Mouse (Mus musculus): ENCODE data around the gene Cacnb2.

Gene Cacnb2

DNA sequence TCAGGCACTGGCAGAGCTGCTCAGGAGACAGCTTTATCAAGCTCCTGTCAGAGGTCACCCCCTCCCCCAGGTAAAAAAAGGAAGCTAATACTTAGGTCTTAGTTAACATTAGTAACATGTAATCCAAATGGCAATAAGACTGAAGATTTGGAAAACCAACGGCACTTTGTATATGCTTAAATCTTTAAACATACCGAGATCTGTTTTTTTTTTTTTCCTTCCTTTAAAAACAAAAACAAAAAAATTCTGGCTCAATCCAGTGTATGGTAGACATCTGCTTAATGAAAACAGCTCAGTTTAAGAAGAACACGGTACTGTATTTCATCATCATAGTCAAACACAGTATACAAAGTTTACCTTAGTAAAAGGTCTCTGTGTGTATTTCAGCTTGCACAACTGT is at the start of gene Cacnb2:
Cacnb2 (plus strand) TSS at position 301 of the 400 bp plus-strand sequence.
- no peak for DNase-seq (ENCODE audit: low spot score in 2 of 2)

DNA sequence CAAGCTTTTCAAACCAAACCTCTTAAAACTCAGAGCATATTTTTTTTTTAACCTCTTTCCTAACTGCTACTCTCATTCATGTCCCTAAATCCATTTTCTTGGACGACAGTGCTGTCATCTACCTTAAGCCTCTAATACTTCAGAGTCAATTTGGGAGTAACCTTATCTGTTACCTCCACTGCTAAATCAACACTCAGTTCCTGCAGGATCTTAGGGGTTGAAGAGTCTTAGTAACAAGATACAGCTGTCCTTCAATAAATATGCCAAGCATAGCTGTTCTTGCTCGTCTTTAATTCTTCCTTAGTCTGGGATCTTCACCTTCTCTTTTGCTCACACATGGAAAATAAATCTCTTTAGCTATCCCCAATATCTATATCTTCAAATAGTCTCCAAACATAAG is 34.9 kb upstream of the Cacnb2 start:
- no peak for DNase-seq (ENCODE audit: low spot score in 2 of 2)

DNA sequence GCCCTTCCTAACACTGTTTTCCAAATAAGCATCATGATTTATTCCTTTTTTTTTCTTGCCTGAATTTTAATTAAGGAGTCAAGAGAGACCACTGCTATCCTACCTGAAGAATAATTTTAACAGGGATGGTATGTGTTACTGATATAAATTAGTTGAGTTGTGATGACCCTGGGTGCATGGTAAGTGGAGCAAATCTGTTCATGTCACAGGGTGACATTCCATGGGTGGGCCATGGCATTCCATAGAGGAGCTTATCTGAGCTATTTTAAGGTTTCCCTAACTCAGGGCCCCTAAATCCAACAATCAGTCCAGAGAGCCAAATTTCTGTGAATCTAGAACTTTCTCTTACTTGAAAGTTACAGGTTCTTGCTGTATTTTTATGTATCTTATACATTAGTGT is 31.6 kb upstream of the Cacnb2 start:
- DNase-seq (ENCODE audit: low spot score in 2 of 2) = no peak

DNA sequence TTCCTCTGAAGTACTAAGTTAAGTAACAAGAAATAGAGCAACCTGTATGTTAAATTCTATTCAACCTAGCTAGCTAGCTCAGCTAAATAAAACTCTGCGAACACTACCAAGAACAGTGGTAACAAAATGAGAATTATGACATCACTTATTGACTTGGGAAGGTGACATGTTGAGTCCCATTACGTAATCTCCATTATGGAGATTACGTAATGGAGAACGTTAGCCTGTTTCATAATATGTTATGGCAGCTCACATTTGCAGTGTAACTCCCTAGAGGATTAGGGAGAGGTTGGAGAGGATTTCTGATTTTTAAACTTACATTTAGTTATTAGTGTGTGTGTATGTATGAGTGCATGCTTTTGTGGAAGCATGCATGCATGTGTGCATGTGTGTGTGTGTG is 13.3 kb upstream of the Cacnb2 start:
- no peak for DNase-seq (ENCODE audit: low spot score in 2 of 2)

DNA sequence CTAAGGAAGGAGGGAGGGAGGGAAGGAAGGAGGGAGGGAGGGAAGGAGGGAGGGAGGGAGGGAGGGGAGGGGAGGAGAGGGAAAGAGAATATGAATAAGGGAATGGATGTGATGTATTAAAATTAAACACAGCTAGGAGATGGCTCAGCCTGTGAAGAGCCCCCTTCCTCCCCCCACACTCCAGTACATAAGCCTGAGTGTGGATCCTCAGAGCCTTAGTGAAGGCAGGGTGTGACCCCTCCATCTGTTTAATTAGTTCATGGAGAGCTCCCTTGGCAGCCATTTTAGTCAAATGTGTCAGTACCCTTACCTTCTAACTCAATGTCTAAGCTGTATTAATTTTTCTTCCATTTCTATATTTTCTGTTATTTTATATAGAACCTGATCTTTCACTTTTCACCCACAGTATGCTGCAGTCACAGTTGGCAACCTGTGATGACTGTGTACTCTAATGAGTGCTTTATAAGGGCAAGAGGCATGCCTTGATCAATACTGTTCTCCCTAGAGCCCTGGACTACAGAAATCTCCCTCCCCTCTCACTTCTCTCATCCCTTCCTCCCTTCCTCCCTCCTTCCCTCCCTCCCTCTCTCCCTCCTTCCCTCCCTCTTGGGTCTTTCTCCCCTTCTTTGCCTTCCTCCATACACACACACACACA is 4.9 kb upstream of the Cacnb2 start:
- no peak for DNase-seq (ENCODE audit: low spot score in 2 of 2)

DNA sequence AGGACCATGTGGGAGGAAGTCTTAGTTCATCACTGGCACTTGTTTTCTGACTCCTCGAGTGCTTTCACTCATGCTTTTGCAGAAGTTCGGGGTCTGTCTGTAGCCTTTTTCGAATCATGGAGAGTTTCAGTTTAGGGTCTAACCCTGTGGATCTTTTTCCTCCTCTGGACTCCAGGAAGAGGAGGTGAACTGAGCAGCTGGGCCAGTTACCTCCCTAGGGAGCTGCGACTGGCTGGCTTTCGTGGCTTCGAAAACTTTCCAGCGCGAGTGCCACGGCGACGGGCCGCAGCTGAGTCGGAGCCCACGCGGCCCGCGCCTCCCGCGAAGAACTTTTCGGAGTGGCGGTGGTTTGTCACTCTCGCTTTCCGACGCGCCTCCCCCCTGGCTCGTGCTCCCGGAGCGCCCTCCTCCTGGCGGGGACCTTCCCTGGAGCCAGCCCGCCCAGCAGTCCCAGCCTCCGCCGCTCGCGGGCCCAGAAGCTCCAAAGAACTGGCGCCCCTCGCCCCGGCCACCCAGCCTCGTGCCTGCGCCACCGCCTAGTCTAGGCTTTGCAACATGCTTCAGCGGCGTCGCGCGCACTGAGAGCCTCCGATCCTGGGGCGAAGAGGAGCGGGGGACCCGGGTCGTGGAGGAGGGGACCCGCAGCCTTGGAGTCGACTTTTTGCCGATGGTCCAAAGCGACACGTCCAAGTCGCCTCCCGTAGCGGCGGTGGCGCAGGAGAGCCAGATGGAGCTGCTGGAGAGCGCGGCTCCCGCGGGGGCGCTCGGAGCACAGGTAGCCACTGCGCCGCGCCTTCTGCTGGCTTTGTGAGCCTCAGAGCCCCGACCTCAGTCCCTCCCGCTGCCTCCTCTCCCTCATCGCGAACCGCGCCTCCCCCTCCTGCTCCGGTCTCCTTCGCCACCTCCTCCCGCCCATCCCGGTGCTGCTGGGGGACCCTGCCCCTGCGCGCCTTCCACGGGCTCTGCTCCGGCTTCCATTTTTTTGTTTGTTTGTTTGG is 1.2 kb downstream of the Cacnb2 start:
- peak; percentile 32 to 59 for DNase-seq (ENCODE audit: low spot score in 2 of 2)

DNA sequence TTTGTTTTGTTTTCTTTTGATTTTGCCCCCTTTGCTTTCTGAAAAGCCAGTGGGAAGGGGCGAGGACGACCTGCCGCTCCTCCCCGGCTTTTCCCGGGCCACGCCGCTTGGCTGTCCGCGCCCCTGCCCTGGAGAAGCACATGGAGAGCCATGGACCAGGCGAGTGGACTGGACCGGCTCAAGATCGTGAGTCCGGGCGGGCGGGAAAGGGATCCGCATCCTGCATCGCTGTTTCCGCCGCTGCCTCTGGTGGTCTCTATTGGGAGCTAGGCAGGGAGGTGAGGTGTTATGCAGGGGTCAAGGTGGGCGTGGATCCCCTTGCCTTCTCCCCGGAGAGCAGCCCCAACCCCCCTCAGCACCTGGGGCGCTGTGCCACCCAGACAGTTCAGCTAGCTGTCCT is 1.9 kb downstream of the Cacnb2 start:
- peak in 1 of 2 experiments; percentile 45 for DNase-seq (ENCODE audit: low spot score in 2 of 2)

DNA sequence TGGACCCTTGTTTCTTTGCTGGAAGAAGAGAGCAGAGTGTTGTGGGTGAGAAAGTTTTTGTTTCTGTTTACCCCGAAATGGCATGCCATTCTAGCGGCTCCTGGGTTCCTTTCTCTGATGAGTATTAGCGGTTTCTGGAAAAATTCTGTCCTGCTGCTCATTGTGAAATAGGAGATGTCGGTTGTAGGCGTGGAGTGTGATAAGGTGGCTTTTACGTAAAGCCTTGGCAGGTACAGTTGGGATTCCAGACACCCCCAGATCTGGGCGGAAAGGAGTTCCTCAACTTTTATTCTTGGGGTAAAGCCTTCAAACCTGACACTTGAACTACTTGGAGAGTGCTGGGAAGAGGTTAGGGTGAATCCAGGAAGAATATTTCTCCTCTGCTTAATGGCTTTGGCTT is 2.3 kb downstream of the Cacnb2 start:
- DNase-seq (ENCODE audit: low spot score in 2 of 2) = no peak

DNA sequence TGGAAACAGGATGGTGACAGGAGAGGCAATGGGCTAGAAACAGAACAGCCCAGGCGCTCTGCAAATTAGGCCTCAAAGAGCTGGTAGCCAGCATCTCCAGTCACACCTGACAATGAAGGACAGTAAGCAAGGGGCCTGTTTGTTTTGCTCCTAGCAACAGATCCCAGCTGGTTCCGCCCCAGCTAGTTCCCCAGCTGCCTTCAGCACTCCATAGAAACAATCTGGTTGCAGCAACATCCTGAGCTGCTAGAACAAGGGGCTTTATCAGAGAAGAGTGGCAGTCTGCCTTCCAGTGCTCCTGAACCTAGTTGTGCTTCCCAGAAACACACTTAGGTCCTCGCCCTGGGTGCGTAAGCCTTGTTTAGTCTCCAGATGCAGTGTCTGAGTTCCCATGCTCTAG is 5.7 kb downstream of the Cacnb2 start:
- DNase-seq (ENCODE audit: low spot score in 2 of 2) = no peak

DNA sequence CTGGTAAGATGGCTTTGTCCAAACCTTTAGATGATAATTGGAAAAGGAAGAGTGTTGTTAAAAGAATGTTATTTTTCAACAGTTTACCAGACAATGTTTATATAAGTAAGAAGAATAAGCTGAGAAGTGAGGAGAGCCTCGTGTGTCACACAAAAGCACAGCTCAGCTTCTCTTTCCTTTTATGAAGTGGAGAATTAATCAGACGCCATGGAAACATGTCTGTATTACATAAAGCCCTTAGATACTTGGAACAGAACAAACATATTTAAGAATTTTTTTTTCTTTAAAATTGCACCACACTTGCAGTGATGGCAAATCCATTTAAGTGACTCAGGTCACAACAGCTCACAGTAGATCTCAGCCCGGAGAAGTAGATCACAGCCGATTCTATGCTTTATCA is 9.8 kb downstream of the Cacnb2 start:
- no peak for DNase-seq (ENCODE audit: low spot score in 2 of 2)

DNA sequence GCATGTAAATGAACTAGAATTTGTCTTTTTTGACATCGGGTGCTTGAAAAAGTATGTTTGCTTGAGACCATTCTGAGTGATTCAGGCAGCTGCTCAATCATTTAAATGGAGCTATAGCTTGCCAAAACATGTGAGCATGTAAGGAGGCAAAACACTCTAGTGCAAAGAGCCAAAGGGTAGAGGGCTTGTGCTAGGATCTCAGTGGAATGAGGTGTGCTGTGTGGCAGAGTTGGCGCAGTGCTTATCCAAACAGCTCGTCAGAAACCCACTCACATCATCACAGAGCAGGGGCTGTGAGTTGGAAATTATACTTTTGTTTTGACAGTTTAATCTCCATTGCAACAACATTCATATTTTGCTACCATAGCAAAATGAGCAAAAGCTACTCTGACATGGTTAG is 13.5 kb downstream of the Cacnb2 start:
- DNase-seq (ENCODE audit: low spot score in 2 of 2) = no peak

DNA sequence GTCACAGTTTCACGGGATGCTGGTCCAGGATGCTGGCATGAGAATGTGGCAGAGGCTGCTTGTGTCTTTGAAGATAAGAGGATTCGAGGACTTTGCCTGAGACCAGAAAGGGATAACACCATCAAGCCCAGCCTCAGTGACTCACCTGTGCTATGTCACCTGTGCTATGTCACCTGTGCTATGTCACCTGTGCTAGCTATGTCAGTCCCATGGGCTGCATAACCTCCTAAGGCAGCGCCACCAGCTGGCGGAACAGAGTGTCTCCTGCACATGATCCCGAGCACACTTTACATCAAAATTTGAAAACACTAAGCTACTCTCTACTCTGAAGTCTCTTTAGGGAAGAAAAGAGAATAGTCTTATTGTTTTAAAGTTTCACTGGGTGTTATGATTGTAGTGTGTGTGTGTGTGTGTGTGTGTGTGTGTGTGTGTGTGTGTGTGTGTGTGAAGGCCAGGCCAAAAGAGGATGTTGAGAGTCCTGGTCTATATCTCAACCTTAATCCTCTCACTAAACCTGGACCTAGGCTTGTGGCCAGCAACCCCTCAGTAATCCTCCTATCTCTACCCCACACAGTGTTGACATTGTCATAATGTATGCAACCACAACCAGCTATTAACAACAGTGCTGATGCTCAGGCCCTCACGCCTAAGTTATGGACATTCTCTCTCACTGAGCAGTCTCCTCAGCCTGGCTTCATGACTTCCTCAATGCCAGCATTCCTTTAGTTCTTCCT is 17.4 kb downstream of the Cacnb2 start:
- no peak for DNase-seq (ENCODE audit: low spot score in 2 of 2)

DNA sequence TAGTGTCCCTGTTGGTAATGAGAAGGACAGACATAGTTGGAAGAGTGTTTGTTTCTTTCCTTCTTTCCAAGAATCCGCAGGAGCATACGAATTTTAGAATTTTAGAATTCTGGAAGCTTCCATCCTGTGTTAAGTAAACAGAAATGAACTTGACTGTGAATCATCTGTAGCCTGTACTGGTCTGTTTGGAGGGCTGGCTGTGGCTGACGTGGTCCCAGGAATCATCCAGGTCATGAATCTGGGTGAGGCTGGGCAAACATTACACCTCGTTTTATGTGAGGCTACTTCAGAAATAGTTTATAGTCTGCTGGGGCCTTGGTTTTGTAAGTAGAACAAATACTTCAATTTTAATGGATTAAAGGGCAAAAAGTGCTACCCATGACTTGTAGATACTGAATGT is 18.0 kb downstream of the Cacnb2 start:
- no peak for DNase-seq (ENCODE audit: low spot score in 2 of 2)

DNA sequence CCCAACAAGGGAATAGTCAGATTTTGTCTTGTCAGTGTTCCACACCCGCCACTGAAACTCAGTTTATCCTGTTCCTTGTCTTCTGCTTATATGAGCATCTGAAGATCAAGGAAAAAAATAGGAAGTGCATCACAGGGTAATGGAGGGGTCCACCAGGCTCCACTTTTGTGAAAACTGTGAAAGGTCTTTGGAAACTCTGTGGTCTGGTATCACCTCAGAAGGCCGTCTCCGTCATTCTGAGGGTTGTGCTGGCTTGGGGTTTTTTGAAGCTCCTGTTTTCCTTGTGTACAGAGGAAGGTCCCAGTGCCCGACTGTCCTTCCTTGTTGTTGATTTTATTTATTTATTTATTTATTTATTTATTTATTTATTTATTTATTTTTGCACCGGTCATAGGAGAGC is 20.9 kb downstream of the Cacnb2 start:
- DNase-seq (ENCODE audit: low spot score in 2 of 2) = no peak

DNA sequence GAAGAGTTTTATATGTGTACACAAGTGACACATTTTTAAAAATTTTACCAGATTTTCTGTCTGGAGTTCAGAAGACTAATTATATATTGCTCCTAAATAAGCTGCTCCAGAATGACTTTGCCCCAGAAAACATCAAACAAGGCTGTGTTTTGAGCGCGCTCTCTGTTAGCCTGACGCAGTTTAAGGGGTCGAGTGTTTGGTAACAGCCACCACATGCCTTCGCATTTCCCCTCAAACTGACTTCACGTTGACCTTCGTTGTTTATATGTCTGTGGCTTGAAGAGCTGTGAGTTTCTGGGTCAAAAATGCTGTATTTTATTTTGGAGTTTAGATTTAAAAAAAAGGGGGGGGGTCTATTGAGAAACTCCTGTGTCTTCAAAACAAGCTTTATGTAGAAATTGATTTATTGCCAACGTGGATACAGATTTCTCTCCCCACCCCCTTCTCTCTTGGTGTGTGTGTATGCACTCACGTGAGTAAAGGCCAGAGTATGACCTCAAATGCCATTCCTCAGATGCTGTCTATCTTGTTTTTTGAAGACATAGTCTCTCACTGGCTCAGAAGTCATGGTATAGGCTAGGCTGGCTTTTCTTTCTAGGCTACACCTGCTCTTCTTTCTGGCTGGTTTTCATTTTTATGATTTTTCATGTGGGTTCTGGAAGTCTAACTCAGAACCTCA is 27.1 kb downstream of the Cacnb2 start:
- no peak for DNase-seq (ENCODE audit: low spot score in 2 of 2)

DNA sequence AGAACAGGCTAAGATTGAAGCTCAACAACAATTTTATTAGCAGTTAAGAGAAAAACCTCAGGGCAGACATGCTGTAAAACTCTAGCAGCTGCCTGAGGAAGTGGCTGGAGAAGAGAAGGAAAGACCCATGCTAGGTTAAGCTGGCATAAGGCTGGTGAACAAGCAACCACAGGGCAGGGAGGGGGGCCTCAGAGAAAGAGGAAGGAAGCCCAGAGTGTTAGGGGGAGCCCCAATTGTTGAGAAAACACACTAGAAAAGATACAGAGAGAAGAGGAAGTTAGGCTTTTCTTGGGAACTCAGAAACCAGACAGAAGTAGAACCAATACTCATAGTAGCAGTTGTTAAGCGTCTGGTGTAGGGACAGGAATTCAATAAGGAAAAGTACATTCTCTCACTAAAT is 28.7 kb downstream of the Cacnb2 start:
- no peak for DNase-seq (ENCODE audit: low spot score in 2 of 2)

DNA sequence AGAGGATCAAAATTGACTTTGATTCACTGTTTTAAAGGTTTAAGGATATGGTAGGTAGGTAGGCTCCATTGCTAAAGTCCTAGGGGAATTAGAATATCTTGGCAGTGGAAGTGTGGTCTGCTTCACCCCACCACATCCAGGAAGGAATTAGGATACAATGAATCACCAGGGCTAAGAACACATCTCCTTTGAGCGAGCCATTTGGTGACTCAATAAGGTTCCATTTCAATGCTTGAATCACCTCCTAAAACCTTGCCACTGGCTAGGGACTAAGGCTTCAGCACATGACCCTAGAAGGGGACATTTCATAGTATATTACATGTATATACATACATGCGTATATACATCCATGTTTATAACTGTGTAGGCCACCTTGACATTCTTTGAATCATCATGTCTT is 30.3 kb downstream of the Cacnb2 start:
- no peak for DNase-seq (ENCODE audit: low spot score in 2 of 2)

DNA sequence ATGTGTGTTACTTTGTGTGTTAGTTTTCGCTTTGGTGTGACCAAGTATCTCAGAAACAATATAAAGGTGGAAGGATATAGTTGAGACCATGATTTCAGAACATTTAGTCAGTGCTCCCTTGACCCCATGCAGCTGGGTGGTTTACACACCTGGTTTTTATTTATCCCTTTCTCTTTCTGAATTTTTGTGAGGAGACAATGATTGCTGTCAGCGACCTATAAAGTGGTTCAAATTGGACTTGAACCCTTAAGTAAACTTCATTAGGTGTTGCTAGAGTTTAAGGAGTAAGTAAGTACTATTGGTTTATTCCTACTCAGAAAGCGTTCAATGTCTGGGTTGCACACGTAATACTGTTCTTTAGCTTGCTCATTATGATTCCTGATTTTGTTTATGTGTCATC is 36.4 kb downstream of the Cacnb2 start:
- DNase-seq (ENCODE audit: low spot score in 2 of 2) = no peak

DNA sequence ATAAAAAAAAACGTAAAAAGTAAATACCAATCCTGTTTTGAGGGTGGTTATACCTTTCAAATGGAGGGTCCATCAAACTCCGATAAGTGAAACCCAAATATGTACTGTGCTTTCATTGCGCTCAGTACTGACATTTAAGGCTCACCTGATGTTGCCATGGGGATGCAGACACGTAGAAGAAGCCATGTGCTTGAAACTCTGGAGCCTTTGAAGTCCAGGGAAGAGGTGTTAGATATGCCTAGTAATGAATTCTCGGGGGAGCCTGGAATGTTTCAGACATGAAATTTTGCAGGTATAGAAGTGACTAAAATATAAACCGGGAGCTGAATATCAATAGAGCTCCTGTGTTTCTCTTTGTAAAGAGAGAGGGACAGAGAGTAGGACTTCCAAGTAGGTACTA is 37.0 kb downstream of the Cacnb2 start:
- DNase-seq (ENCODE audit: low spot score in 2 of 2) = no peak

DNA sequence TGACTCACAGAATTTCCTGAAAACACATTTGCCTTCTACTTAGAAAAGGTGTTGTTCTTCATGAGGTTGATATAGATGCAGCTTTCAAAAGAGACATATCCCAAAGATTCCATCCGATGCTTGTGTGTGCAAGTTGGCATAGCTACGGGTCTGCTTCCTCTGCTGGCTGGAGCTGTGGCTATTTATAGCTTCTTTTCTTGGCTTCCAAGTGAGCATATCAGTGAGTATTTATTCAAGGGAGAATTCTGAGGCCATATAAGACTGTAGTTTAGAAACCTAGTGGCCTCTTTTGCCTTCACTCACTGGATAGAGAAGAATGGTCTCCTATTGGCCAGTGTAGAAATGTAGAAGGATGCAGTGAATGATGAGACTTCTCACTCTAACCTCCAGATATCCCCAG is 38.2 kb downstream of the Cacnb2 start:
- no peak for DNase-seq (ENCODE audit: low spot score in 2 of 2)

DNA sequence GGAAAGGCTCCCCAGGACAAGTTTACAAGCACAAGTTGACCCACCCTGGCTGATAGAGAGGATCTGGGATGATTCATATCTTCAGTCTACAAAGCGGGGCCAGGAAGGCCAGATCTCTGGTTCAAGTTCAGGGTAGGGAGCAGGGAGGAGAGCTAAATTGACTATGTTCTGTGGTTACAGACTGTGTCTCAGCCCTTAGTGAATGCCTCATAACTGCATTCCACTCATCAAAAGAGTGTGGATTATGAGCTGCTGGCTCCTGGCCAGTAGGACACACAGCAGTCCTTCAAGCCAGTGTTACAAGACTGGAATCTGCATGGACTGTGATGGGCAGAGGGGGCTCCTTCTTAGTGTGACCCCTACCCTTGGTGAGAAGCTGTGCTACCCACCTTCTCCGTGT is 48.4 kb downstream of the Cacnb2 start:
- no peak for DNase-seq (ENCODE audit: low spot score in 2 of 2)

DNA sequence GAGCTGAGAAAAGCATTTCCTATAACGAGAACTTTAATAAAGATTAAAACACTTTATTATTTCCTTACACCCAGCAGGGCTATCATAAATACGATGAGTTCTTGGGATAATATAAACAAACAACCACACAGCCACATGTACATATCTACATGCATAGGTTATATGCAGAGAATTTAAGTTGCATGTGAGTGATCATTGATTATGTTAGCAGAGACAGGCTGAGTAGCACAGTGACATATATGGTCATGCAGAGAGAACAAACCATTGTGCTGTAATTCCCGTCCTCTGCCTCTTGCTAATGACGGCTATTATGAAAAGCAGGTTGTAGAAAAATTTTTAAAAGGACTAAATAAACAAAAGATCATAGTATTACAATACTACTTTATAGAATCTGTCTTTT is 53.8 kb downstream of the Cacnb2 start:
- no peak for DNase-seq (ENCODE audit: low spot score in 2 of 2)

Measured in cerebellum, postnatal 4 days (tissue).